Mouse (Mus musculus): Measurements from ENCODE around the gene Rtcb.

Gene Rtcb

DNA sequence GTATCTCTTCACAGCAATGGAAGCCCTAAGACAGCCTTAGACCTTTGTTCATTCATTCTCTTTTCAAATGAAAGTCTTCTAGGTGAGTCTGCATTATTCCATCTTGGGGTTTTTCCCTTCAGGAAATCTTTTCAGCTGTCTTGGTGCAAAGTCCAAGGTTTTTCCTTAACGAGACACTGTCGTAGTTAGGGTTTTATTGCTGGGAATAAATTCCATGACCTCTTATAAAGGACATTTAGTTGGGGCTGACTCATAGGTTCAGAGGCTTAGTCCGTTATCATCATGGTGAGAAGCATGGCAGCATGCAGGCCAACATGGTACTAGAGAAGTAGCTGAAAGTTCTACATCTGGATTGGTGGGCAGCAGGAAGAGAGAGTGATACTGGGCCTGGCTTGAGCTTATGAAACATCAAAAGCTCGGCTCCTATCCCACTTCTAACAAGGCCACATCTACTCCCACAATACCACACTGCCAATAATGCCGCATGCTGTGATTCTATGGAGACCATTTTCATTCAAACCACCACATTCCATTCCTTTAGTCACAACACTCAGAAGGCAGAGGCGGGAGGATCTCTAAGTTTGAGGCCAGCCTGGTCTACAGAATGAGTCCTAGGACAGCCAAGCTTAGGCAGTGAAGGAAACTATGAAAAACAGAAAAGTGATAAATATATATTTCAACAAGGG is 21.2 kb downstream of the Rtcb start:
- no peak for DNase-seq

DNA sequence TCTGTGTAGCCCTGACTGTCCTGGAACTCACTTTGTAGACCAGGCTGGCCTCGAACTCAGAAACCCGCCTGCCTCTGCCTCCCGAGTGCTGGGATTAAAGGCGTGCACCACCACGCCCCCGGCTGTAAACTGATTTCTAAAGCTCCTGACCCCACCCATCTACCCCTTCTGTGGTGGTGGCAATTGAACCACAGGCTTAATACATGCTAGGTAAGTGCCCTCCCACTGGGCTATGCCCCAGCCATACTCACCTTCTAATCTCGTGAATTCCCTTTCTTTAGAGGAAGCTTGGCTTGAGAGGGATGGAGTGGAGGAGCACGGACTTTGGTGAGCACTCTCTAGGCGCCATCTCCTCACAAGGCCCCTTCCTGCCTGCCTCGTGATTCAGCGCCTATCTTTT is 27.7 kb downstream of the Rtcb start:
- no peak for DNase-seq

DNA sequence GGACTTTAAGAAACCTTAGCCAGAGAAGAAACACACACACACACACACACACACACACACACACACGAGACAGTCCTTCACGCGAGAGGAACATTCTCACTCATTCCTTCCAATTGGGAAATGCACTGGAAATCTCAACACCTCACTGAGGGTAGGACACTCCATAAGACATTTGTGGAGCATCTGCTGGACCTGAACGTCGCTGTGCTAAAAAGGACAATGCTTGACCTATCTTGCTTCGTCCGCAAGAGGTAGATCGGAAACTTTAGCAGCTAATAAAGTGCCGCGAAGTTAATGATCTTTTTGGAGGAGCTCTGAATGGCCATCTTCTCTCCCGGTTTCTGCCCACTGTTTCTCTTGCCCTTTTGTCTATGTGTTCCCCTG is 28.4 kb downstream of the Rtcb start:
- DNase-seq = no peak

- peak; percentile 62 for DNase-seq
Observed at GRCm38 (mm10) chr10:85928499-85929207, 29.0 kb downstream of the Rtcb start.

DNA sequence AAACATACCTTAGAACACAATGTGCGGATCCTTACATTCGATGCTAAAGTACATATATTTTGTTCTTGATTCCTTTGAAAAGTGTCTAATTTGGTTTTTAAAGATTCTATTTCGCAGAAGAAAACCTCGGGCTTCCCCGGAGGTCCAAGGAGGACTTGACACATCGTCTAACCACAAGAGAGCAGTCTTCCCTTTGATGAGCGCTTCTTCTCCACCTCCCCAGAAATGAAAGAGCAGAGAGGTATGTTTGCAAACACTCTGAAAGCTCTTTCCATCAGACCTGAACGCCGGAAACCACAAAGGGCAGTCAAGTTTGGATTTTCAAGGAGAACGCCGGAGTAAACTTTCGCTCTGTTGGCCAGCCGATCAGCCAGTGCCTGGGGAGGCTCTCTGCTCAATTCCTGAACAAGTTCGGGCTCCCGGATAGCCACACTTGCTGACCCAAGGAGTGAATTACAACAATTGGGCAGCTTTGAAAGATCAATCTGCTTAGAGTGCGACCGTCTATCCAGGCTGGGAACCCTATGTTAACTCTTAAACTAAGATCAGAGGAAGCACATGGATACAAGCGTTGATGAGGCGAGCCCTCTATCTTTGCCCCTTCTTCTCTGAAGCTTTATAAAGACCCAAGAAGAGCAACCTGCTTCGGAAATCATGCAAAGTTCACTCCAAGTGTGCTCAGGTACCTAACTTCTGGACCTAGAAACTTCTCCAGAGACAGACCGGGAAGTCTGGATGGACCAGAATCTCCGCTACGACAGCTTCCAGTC is 29.8 kb downstream of the Rtcb start, which contains the start of gene Ascl4:
Gene Ascl4, plus strand, starts transcription at position 6 of the 770 bp plus-strand sequence.
- peak; percentile 42 for DNase-seq

DNA sequence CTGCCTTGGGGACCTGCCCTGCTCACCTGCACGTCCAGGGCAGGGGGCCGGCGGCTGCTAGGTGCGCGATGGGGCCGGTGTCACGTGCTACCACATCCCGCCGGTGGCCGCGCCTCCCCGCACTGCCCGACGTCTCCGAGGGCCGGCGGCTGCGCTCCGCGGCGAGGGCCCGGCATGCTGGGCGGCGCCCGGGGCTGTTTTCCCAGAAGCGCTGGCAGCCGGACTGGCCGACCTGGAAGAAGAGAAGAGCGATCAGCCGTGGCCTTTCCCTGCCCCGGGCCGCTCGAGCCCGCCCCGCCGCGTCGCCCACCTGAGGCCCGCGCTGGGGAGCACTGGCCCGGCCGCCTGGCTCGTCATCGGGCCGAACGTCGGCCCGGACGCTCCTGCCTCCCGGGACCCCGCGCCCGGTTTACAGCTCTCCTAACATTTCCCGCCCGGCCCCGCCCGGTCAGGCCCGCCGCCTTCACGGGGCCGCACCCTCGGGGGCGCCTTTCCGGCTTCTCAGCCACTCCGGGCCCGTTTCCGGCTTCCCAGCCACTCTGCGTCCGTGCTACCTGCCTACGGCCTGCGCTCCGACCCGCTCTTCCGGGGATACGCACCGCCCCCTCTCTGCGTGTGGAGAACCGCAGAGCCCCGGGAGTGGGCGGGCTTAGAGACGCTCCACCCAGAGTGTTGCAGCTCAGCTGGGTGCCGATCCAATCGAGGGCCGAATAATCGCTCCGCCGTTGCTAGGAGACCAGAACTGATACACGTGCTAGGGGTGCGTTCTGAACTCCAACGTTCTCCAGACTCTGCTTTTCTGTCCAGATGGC is 40.9 kb downstream of the Rtcb start, which contains the start of gene Prdm4:
Gene Prdm4, minus strand, starts transcription at position 645 of the 812 bp plus-strand sequence.
- peak; percentile 98 for DNase-seq

All from kidney, adult 9 months (tissue).